7 mouse cellular contexts compared by ENCODE assay signal in genomic region chr3:154596934-154597554, GRCm38 (mm10). TPM values are rescaled to one million over a fixed set of nuclear protein-coding genes. Genes with fewer than 3 reads are reported as not detected.
A peak's percentile ranks its signal among the peaks of the same experiment; 100 is the strongest.
DNase-seq lines count a peak whose midpoint lies in the region; ATAC-seq lines count a peak whose summit lies in the region.

Gene Tyw3 (minus strand): TSS chr3:154597104.

- DNase-seq in adrenal gland, adult 8-10 months, result peak; percentile 93
- DNase-seq in embryo, embryonic 9.5 days (ENCODE audit: extremely low spot score), result peak; percentile 95
- DNase-seq in gastrocnemius, postnatal 4 days (ENCODE audit: low spot score in 2 of 2), result peak; percentile 97 to 99
- peak; percentile 98 to 99 for DNase-seq in left cerebral cortex, postnatal 36 days (ENCODE audit: low spot score in 2 of 2)
- peak; percentile 100 for DNase-seq in midbrain, embryonic 11.5 days (ENCODE audit: low spot score, missing footprints)
- DNase-seq in skeletal muscle tissue, adult 2 months (ENCODE audit: low read depth, low spot score), result peak; percentile 92

- peak within 1 kb of the TSS; percentile 76 for H3K4me3 ChIP-seq in intestine, embryonic 16.5 days (ENCODE audit: low read length)
- peak within 1 kb of the TSS; percentile 92 for H3K4me3 ChIP-seq in midbrain, embryonic 11.5 days (ENCODE audit: low read depth, low read length)

- peak within 1 kb of the TSS; percentile 70 for H3K4me2 ChIP-seq in intestine, embryonic 16.5 days (ENCODE audit: low read depth, low read length)
- H3K4me2 ChIP-seq in midbrain, embryonic 11.5 days, result peak within 1 kb of the TSS; percentile 67

- peak; percentile 96 for ATAC-seq in intestine, embryonic 16.5 days
- ATAC-seq in midbrain, embryonic 11.5 days (ENCODE audit: low FRiP score), result peak; percentile 96

- H3K27me3 ChIP-seq in intestine, embryonic 16.5 days (replicated peaks; ENCODE audit: control insufficient read depth, insufficient read depth, low read length), result no peaks in the 10 kb centered on the region
- H3K27me3 ChIP-seq in midbrain, embryonic 11.5 days (ENCODE audit: control insufficient read depth, insufficient read depth, low read length), result no peaks in the 10 kb centered on the region

- H3K9me3 ChIP-seq in intestine, embryonic 16.5 days (ENCODE audit: control insufficient read depth, low read length), result no peaks in the 10 kb centered on the region
- no peaks in the 10 kb centered on the region for H3K9me3 ChIP-seq in midbrain, embryonic 11.5 days (ENCODE audit: control insufficient read depth, low read length)

- WGBS in intestine, embryonic 16.5 days, result under 1% methylated on average over 38 of the region's 38 CpGs
- WGBS in midbrain, embryonic 11.5 days, result under 1% methylated on average over 38 of the region's 38 CpGs

- H3K36me3 ChIP-seq in intestine, embryonic 16.5 days (ENCODE audit: control insufficient read depth, insufficient read depth, low read length), result peaks cover 9% of the 10 kb centered on the region
- peaks cover 2% of the 10 kb centered on the region; the same call in 1 of the 2 replicates for H3K36me3 ChIP-seq in midbrain, embryonic 11.5 days (ENCODE audit: control insufficient read depth, insufficient read depth, low read length)

- H3K27ac ChIP-seq in intestine, embryonic 16.5 days (ENCODE audit: low read length), result peak within 1 kb of the TSS; percentile 98
- peak within 1 kb of the TSS; percentile 80 for H3K27ac ChIP-seq in midbrain, embryonic 11.5 days (ENCODE audit: low read depth, low read length)

- H3K9ac ChIP-seq in intestine, embryonic 16.5 days (ENCODE audit: low read depth, low read length), result peak within 1 kb of the TSS; percentile 87
- H3K9ac ChIP-seq in midbrain, embryonic 11.5 days (ENCODE audit: low read length), result peak within 1 kb of the TSS; percentile 94

- H3K4me1 ChIP-seq in intestine, embryonic 16.5 days (ENCODE audit: control insufficient read depth, insufficient read depth, low read length), result peaks cover 4% of the 10 kb centered on the region; the same call in 1 of the 2 replicates
- H3K4me1 ChIP-seq in midbrain, embryonic 11.5 days (ENCODE audit: control insufficient read depth, insufficient read depth, low read length), result peaks cover 2% of the 10 kb centered on the region; the same call in 1 of the 2 replicates

- intact Hi-C loops in left cerebral cortex, postnatal 36 days (cut with DNase I), result loop anchor here (5.0 kb wide), 1 partner anchor 1965 kb away; the partner anchor contains the start of gene Negr1

RNA-seq across cellular contexts. Expression of gene Tyw3, which starts in this region (rescaled TPM):
- 10 to 100 TPM in 1 of 4 experiments, 1 to 10 TPM in 3; 3.9 to 10.4 (median 5.6) TPM for total RNA-seq in adrenal gland, adult 8-10 months (2022)
- 1 to 10 TPM; 5.2 to 5.7 TPM for total RNA-seq in gastrocnemius, postnatal 4 days (2021)
- polyA plus RNA-seq in intestine, embryonic 16.5 days (2015; fragmentation: Nextera tagmentation; extraction: Ambion mirVana), result 8.3 and 10.1 TPM in 2 replicates
- 10 to 100 TPM; 12.3 to 14.7 TPM for total RNA-seq in left cerebral cortex, postnatal 36 days (2021)
- 18.4 and 19.0 TPM in 2 replicates for polyA plus RNA-seq in midbrain, embryonic 11.5 days (2014; fragmentation: Nextera tagmentation; extraction: Ambion mirVana)

Comparison
In these comparisons a context has a peak if more than half of its experiments do, and no peak if none do; other contexts are left out.
1. Peak in every context shown above with its lines: DNase-seq, ATAC-seq, H3K4me3 ChIP-seq and H3K27ac ChIP-seq.